Mouse (Mus musculus): ENCODE measurements around the gene Ralgapa2. TPM values are rescaled to one million over a fixed set of nuclear protein-coding genes. Genes with fewer than 3 reads are reported as not detected.
A peak's percentile ranks its signal among the peaks of the same experiment; 100 is the strongest.

The Ralgapa2 gene
- total RNA-seq, 2 experiments from 2014 or later: 20.3 to 22.5 TPM

DNA sequence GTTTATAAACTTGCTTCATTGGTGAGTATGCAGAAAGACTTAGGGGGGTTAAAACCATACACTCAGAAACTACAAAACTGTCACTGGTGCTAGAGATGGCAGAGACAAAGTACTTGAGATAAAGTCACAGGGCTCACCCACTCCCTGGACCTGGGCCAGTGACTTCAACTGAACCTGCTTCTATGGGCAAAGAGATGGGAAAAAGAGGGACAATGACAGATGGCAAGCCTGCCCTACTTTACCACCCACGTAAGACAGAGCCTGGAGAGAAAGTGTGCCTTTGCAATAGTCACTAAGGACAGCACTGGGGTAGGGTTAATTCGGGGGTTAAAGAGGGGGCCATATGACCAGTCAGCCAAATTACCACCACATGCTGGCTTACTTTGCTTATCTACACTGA lies 148.7 kb downstream of the Ralgapa2 start:
- DNase-seq (ENCODE audit: low spot score in 2 of 2): no peak

DNA sequence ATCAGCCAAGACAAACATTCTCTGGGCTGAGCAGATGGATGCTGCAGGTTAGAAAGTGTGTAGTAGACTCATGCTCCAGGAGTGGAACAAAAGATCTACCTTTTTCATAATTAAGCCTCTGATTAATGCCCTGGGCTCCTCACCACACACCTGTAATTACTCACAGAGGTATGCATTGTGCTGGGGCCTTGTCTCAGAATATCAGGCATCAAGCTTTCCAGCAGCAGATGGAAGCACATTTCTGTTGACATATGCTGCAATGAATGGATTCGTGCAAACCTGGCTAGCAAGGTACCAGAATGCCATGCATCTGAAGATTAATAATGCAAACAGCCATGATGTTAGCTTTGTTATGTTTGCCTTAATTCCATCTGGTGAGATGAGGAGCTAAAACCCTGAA lies 149.2 kb downstream of the Ralgapa2 start:
- DNase-seq (ENCODE audit: low spot score in 2 of 2): no peak

DNA sequence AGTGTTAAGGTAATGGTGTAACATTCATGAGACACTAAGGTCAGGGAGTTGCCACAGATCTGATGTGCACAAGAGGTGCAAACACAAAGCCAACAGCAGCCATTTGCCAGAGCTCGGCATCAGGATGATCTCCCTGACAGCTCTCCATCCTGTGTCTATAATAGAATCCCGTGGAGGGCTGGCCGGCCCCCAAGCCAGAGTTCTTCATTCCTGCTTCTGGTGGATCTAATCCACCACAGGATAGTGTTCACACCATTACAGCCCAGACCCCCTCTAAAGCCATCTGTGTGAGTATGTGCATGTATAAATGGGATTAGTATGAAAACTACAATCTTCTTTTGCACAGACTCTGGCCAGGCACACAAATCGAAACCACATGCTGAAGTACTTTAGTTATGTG lies 150.2 kb downstream of the Ralgapa2 start:
- DNase-seq (ENCODE audit: low spot score in 2 of 2): no peak

DNA sequence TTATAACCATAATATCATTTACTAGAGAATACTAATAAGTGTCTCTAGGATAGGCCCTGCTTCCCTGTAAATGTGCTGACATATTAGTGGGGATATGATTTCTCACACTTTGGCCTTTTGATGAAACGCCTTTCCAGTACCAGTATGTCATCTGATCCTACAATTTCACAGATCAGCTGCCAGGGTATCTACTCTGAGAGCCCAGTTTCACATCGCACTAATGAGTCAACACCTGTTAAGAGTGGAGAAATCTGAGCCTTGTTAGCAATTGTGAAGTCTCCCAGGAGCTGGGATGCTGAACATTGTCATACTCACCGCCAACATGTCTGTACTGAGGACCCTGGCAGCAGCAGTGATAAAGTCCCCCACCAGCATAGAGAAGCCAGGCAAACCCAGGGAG lies 151.1 kb downstream of the Ralgapa2 start:
- DNase-seq (ENCODE audit: low spot score in 2 of 2): no peak

DNA sequence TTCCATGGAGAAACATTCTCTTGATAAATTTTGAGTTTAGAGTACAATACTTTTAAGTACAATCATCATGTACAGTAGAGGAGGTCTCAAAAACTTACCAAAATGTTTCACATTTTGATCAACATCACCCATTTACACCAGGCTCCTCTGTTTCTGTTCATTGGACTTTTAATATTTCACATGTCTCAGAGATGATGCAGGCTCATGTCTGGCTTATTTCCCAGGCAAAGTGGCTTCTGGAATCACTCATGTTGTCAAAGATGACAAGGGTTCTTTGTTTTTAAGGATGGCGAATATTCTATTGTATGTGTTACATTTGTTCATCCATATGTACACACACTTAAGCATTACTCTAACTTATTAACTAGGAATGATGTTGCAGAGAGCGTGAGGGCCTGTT lies 152.5 kb downstream of the Ralgapa2 start:
- no peak for DNase-seq (ENCODE audit: low spot score in 2 of 2)

DNA sequence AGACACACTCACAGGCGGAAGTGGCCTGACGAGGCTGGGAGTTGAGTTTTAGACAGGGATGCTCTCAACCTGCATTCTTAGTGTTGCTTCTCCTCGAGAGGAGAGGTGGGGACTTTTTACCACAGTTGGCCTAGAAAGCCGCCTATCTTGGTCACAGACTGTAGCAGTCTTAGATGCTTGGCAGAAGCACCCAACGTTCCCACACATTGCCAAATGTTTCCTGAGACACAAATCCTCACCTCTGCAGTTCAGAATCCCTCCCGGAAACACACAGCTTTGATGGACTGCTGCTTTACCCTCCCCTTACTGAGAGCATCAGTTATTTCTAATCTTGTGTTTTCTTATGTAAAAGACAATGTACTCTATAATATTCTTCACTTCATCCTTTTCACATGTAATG lies 155.6 kb downstream of the Ralgapa2 start:
- no peak for DNase-seq (ENCODE audit: low spot score in 2 of 2)

DNA sequence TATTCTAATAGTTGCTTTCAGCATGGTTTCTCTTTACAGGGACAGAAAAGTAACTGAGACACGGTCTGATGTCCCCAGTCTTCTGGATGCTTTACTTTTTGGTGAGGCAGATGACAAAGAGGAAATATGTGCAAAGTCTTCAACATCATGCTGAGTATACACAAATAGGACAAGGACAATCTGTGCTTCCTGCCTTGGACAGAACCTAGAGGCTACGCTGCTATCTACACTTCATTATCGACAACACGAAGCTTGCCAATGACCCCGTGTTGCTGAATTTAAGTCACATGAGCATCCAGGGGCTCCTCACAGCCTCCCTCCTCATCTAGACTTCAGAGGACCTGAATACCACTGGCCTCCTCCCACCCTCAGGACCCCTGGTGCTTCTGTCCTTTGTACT lies 161.9 kb downstream of the Ralgapa2 start:
- DNase-seq (ENCODE audit: low spot score in 2 of 2): no peak

DNA sequence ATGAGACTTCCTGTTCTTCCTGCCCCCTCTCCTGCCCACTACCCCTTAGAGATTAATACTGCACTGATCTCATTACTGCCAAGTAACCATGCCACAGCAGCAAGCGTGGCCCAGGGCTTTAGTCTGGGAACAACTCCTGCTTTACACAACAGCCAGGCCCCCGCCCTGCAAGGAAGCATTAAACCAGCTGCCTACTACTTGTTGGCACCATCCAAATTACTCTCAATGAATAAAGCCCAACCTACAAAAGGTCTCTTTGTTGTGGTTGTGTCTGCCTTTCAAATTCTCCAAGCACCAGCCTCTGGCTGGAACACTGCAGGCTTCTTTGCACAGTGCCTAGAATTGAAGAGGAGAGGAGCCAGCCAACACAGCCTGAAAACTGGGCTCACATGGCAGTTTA lies 164.2 kb downstream of the Ralgapa2 start:
- DNase-seq (ENCODE audit: low spot score in 2 of 2): peak; percentile 31 to 81

DNA sequence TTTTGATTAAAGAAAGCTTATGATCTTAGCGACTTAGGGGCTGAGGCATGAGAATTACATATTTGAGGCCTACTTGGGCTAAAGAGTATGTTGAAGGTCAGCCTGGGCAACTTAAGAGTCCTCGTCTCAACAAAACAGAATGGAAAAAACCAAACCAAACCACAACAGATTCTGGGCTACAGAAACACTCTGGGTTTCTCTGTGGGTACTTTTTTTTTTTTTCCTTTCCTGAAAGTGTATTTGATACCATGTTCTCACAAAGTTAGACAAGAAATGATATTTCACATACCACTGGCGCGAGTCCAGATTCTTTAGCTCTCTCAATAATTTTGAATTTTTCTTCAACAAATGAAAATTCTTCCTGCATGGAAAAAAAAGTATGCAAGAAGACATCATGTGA lies 172.1 kb downstream of the Ralgapa2 start:
- DNase-seq (ENCODE audit: low spot score in 2 of 2): no peak

DNA sequence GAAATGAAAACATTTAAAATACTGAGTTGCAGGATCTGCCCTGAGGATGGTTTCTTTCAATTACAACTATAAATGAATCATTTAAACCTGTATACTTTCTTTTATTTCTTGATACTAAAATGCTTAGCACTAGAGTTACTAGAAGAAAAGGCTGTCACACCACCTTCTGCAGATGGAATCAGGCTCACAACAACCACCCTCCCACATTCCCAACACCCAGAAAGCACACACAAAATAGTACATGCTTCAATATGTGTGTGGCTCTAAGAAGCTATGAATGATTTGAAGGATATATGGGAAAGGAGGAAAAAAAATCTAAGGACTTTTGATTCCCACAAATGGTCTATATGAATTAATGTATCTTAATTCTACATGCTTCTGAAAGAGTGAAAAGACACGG lies 174.6 kb downstream of the Ralgapa2 start:
- DNase-seq (ENCODE audit: low spot score in 2 of 2): no peak

DNA sequence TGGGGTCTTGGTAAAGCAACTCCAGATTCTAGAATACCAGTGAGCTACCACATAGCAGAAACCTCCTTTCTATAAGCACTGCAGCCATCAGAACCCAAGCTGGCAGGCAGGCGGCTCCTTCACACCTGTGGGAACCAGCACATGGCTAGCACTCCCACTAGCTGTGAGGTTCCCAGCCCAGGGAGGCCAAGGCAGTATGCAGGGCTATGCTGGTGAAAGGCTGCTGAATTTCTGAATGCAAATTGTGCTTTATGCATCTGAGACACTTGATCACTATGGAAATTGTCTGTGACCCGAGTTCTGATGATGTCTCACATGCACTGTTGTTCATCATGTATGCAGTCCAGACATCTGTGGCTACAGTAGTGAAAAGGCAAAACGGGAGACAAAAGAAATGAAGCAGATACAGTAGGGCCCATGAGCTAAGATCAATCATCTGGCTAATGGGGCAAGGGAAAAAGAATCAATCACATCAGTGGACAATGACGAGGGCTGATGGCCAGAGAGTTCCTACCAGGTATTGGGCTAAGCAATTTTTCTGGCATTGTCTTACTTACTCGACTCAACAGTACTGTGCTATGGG lies 180.2 kb downstream of the Ralgapa2 start:
- DNase-seq (ENCODE audit: low spot score in 2 of 2): no peak

DNA sequence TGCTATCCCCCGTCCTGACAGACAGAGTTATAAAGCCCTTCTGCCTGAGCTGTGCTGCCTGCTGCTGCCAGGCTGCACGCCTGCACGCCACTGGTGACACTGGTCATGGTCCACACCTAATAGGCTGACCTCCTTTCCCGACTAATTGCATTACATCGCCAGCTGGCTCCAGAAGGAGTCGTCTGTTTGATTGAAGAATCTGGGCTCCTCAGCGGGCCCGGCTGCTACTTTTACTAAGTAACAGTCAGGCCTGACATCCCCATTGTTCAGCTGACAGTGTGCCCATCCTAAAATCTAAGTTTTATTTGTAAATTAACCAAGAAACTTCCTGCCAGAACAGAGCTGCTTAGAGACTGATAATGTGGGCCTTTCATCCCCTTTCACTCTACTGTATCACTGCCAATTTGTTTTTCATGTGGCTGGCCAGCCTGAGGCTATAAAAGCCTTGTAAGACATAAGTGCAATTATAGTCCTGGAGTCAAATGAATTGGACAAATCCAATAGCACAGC lies 181.3 kb downstream of the Ralgapa2 start:
- DNase-seq (ENCODE audit: low spot score in 2 of 2): peak; percentile 63 to 82

DNA sequence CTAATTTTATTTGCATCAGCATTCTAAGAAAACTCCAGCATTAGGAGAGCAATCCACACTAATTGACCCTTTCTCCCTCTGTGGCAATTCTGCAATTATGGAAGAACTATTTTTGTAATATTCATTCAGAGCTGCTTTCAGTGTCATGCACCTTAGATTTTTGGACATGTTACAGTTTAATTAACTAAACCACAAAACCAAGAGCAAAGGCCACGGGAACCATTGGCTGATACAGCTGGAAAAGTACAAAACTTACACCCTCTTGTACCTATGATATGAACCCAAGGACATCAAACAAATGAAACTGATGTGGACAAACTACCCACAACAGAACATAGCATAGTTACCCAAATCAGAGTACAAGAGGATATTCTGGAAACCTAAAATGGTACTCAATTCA lies 182.0 kb downstream of the Ralgapa2 start:
- no peak for DNase-seq (ENCODE audit: low spot score in 2 of 2)

DNA sequence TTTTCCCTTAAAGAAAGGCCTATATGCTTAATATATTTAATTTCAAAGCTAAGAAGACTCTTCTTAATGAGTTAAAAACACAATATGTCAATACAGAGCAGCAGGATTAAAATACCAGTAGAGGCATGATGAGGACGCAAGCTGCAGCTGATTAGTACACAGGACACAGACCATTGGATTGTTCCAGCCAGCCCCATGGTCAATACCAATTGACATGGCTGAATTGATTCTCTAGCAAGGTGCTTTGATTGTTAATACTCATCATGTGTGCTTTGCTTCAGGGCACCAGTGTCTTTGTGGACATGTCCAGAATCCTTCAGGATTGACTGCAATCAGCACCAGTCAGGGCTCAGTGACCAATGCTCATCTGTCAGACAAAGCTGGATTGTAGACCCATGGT lies 185.5 kb downstream of the Ralgapa2 start:
- DNase-seq (ENCODE audit: low spot score in 2 of 2): no peak

DNA sequence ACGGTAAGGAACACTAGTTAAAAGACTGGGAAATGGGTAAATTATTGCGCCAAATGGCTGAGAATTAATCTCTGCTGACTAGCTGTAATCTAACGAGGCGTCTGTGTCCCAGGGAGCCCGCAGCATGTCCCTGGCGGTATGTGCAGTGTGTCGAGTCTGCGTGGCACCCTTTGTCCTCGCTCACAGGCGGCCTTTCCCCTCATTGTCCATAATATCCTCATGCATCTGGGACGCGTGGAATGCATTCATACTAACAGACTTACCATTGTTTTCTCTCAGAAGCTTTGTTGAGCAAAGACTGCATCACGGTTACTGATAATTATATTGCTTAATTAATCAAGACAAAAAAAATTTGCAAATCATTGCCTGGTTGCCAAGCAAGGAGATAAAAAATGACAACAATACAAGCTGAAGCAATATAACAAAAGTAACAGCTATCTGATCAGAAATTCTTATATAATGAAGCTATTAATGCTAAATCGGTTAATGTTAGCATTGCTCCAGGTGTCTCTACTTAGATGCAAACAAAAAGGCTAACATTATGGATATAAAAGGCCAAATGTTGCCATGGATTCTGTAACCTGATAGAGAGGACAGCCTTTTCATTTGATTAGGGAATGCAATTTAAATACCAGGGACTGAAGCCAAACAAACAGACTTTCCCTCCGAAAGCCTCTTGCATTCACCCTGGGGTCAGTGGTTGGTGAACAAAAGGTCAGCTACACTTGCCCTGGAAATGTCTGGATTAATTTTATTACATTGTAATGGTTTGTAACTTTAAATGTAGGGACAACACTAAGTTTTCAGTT lies 187.0 kb downstream of the Ralgapa2 start:
- peak in 1 of 2 experiments; percentile 26 for DNase-seq (ENCODE audit: low spot score in 2 of 2)

DNA sequence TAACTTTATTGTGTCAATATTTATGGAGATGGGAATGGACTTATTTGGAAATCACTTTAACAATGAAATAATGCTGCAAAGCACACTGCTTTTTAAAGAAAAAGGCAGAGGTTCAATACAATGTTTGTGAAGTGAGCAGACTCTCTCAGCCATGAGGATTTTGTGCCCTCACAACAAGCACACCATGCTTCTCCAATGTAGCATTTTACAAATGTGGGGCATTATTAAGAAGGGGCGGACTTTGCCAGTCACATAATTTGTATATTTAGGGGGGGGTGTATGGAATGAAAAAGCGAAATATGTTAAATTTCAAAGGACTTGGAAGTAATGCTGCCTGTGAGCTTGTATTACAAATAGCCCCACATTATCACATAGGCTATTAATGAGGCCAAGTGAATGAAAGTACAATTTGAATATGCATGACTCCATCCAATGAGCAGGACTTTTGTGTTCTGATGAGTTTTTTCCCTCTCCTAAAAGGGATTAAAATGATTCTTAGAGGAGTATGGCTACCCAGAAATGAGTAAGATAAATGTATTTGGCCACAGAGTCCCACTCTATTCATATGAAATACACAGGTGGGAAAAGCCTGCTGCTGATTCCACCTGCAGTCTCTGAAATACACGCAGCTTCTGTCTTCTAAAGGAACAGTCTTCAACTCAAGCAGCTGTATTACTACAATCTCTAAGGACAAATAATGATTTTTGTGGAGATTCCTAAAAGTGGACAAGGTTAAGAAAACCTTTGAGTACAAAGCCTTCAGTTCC lies 187.8 kb downstream of the Ralgapa2 start:
- no peak for DNase-seq (ENCODE audit: low spot score in 2 of 2)

DNA sequence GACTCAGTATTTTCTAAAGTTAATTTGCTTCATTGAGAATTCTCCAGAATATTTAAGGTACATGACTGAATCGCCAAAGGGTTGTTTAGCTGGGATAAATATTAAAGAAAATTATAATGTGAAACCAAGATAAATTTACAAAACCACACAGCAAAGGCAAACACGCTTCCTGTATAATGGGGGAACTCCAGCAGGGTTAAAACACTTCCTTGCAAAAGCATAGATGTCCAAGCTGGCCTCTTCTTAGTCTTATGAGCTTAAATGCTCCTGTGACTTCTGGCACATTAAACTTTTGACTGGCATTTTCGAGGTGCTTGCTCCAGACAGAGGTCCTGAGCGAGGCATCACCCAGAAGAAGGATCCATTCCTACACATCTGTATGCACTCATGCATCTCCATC lies 188.6 kb downstream of the Ralgapa2 start:
- DNase-seq (ENCODE audit: low spot score in 2 of 2): no peak

DNA sequence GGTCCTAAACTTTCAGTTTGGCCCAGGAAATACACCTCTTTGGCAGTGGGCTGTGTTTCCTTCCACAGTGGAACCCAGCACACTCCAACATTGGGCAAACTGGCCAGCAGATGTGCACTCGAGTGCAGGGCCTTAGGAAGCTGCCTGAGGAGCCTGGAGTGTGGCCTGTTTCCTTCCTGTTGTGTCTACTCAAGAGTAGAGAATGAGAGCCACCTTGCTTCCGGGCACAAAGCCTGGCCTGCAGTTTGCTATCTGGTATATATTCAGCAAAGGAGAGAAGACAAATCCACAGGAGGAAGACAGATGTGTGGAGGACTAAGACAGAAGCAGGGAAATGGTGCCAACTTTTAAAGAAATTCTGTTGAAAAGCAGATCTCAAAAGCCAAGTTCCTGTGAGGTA lies 189.4 kb downstream of the Ralgapa2 start:
- no peak for DNase-seq (ENCODE audit: low spot score in 2 of 2)

DNA sequence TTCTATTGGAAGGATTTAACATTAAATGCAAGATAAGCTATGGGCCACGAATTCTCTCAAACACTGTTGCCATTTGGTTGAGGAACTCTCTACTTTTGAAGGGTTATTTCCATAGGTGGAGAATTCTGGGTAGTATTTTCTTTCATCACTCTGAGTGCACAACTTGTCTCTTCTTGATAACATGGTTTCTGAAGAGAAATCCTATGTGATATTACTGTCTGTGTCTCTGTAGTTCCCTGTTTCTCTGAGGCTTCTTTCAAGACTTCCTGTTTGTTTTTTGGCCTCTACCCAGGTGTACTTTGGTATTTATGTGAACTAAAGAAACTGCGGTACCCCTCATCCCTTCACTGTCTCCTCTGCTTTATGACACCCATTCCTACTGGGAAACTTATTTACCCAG lies 190.1 kb downstream of the Ralgapa2 start:
- DNase-seq (ENCODE audit: low spot score in 2 of 2): no peak

DNA sequence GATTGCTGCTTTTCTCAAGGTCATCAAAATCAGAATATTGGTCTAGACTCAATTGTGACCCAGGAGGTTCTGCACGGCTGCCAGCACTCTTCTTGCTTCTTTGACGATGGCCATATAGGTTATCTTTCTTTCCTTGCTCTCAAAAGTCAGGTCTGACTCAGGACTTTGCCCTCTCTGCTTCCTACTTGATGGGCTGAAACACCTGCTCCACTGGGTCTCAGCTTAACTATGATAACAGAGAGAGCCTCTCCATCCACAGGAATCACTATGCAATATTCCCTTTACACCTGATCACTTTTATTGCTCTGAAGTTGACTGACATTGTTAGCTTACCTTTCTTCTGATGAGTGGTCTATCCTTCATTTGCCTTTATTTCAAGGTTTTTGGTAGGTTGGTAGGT lies 191.5 kb downstream of the Ralgapa2 start:
- no peak for DNase-seq (ENCODE audit: low spot score in 2 of 2)

DNA sequence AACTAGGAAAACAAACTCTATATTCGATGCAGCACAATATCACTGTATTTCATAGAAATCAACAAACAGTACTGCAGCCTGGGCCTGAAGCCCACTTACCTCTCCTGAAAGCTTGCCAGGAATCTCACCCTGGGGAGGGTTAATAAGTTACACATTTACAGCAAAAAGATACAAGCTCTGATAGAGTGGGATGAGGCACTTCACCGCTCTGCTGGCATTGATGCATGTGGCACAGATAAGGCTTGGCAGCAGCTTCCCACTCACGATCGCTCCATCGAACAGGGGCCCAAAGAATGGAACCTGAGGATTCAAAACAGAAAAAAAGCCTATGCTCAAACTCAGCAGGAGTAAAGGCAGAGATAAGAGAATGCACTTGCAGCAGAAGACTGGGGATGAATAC lies 197.4 kb downstream of the Ralgapa2 start:
- DNase-seq (ENCODE audit: low spot score in 2 of 2): no peak

DNA sequence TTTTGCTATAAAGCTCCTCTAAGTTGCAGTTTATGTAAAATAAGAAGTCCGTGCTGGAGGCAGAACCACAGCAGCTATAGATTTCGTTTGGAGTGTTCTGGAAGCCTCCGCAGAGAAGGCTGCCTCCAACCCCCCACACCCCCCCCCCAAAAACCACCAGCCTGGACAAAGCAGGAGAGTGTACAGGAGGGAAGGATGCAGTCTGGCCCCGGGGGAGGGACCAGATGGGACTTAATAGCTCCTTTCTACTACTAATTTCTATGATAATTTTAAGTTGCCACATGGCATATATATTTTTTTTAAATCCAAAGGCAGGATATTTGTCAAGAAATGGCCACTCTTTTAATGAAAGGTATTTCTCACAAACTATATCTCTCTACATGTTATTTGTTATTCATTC lies 198.3 kb downstream of the Ralgapa2 start:
- no peak for DNase-seq (ENCODE audit: low spot score in 2 of 2)

All from layer of hippocampus, postnatal 14 days (tissue).